Mouse (Mus musculus): ENCODE results near the gene Hapln3.

GRCm38 (mm10) chr7:79139328-79139824 lies 8.6 kb upstream of the Hapln3 start:
- TF ChIP-seq CTCF (IDR thresholded peaks at IDR 0.05; ENCODE audit: insufficient read depth, low read length): no peak
- no peak for TF ChIP-seq POLR2A (IDR thresholded peaks at IDR 0.05; ENCODE audit: borderline replicate concordance, extremely low read depth, low read depth, low read length)

Measured in lung, adult 2 months (tissue).